Mouse (Mus musculus) intestine, postnatal 0 days (tissue): ENCODE results near the gene Zbtb7b. TPM values are rescaled to one million over a fixed set of nuclear protein-coding genes. Genes with fewer than 3 reads are reported as not detected.

ENCODE experiments used
- ATAC-seq: fragments of 200-750 bp; cut with Nextera tagmentation; 2 replicates; pipeline ENCODE4 v1.8.0; 2017; ENCODE audit warnings: mild to moderate bottlenecking, moderate TSS enrichment, moderate library complexity
- H3K27ac ChIP-seq: fragments of 300-500 bp; sonication (generic); 2 replicates; pipeline ENCODE4 v1.5.1; 2014; ENCODE audit warnings: mild to moderate bottlenecking, low read depth, low read length, moderate library complexity
- H3K27me3 ChIP-seq: fragments of 300-500 bp; sonication (generic); replicated peaks from 2 replicates; pipeline ENCODE4 v1.6.1; 2014; ENCODE audit warnings: low read length, mixed read lengths; ENCODE audit not compliant: control insufficient read depth, insufficient read depth
- H3K36me3 ChIP-seq: fragments of 300-500 bp; sonication (generic); 2 replicates; pipeline ENCODE4 v1.6.1; 2014; ENCODE audit warnings: mild to moderate bottlenecking, moderate library complexity; ENCODE audit not compliant: control insufficient read depth, insufficient read depth
- H3K4me1 ChIP-seq: fragments of 300-500 bp; sonication (generic); replicated peaks from 2 replicates; pipeline ENCODE4 v1.6.1; 2014; ENCODE audit warnings: antibody characterized with exemption, low read length, mixed read lengths; ENCODE audit not compliant: control insufficient read depth, insufficient read depth
- H3K4me2 ChIP-seq: fragments of 300-500 bp; sonication (generic); replicated peaks from 2 replicates; pipeline ENCODE4 v1.6.1; 2014; ENCODE audit warnings: low read depth, mild to moderate bottlenecking, moderate library complexity
- H3K4me3 ChIP-seq: fragments of 300-500 bp; sonication (generic); 2 replicates; pipeline ENCODE4 v1.5.1; 2014; ENCODE audit warnings: low read depth, low read length
- H3K9ac ChIP-seq: fragments of 300-500 bp; sonication (generic); 2 replicates; pipeline ENCODE4 v1.6.1; 2014; ENCODE audit warnings: mild to moderate bottlenecking, low read depth, low read length
- H3K9me3 ChIP-seq: fragments of 300-500 bp; sonication (generic); 2 replicates; pipeline ENCODE4 v1.6.1; 2016; ENCODE audit warnings: mixed run types; ENCODE audit not compliant: control insufficient read depth
- CTCF ChIP-seq: sonication (generic); IDR thresholded peaks from 2 replicates; pipeline ENCODE4 v1.5.1; 2016; ENCODE audit warnings: low read depth, mild to moderate bottlenecking, control low read depth, antibody characterized with exemption, moderate library complexity
- WGBS: fragments of 180-500 bp; shearing (Covaris S2); extraction: QIAGEN DNeasy Blood & Tissue Kit; methylation state at CpG from one replicate; pipeline ENCODE4 v1.1.7; 2014; 5-methylcytosine and 5-hydroxymethylcytosine counted together
- polyA plus RNA-seq: library from polyadenylated mRNA; unstranded; fragments of >200 nt; fragmentation: Nextera tagmentation; extraction: Ambion mirVana; gene quantifications from 2 replicates; pipeline ENCODE4 v1.2.1, GENCODE M21; 2015

Zbtb7b gene
- polyA plus RNA-seq, 1 experiment from 2014 or later = 14.3 TPM

GRCm38 (mm10) chr3:89380291-89380690 lies 14.3 kb downstream of the Zbtb7b start:
- H3K9me3 ChIP-seq = no peaks in the 10 kb centered on the region
- H3K36me3 ChIP-seq = peaks cover 43% of the 10 kb centered on the region
- TF ChIP-seq CTCF = no peak
- no peak overlapping the region for H3K9ac ChIP-seq
- H3K4me1 ChIP-seq = peaks cover 9% of the 10 kb centered on the region
- 89% methylated on average over 14 of the region's 14 CpGs for WGBS
- no peak overlapping the region for H3K4me3 ChIP-seq
- H3K27ac ChIP-seq = no peak overlapping the region
- H3K27me3 ChIP-seq = no peaks in the 10 kb centered on the region
- no peak overlapping the region for H3K4me2 ChIP-seq
- ATAC-seq = no peak

GRCm38 (mm10) chr3:89379388-89380131 lies 15.0 kb downstream of the Zbtb7b start:
- H3K4me2 ChIP-seq = no peak overlapping the region
- no peak for ATAC-seq
- H3K27ac ChIP-seq = 0 out of 2 replicates have a peak overlapping the region, but pooled peaks have one; percentile 62

GRCm38 (mm10) chr3:89378394-89379067 lies 16.0 kb downstream of the Zbtb7b start:
- H3K4me3 ChIP-seq = peak overlapping the region; percentile 45
- peaks cover 9% of the 10 kb centered on the region; the same call in 1 of the 2 replicates for H3K4me1 ChIP-seq
- TF ChIP-seq CTCF = peak; percentile 96
- WGBS = 4% methylated on average over 24 of the region's 29 CpGs
- H3K27me3 ChIP-seq = no peaks in the 10 kb centered on the region
- H3K4me2 ChIP-seq = peak overlapping the region; percentile 68
- peak overlapping the region; percentile 22; the same call in 1 of the 2 replicates for H3K9ac ChIP-seq
- H3K9me3 ChIP-seq = no peaks in the 10 kb centered on the region
- peak overlapping the region; percentile 62 for H3K27ac ChIP-seq
- peak; percentile 84 for ATAC-seq
- H3K36me3 ChIP-seq = peaks cover 33% of the 10 kb centered on the region

More at GRCm38 (mm10) chr3:89379388-89380131, 15.0 kb downstream of the Zbtb7b start:
- H3K9ac ChIP-seq = no peak overlapping the region
- H3K4me1 ChIP-seq = peaks cover 9% of the 10 kb centered on the region
- TF ChIP-seq CTCF = no peak
- no peak overlapping the region for H3K4me3 ChIP-seq
- WGBS = 84% methylated on average over 31 of the region's 31 CpGs
- H3K36me3 ChIP-seq = peaks cover 41% of the 10 kb centered on the region
- no peaks in the 10 kb centered on the region for H3K27me3 ChIP-seq
- no peaks in the 10 kb centered on the region for H3K9me3 ChIP-seq

GRCm38 (mm10) chr3:89377831-89378230 lies 16.7 kb downstream of the Zbtb7b start:
- Histone ChIP-seq H3K4me3 (no peak overlapping the region), H3K36me3 (peaks cover 32% of the 10 kb centered on the region), H3K4me1 (peaks cover 9% of the 10 kb centered on the region; the same call in 1 of the 2 replicates), H3K27me3 (no peaks in the 10 kb centered on the region), H3K27ac (no peak overlapping the region), H3K9me3 (no peaks in the 10 kb centered on the region), H3K4me2 (peak overlapping the region; percentile 68; the same call in 1 of the 2 replicates), H3K9ac (no peak overlapping the region)
- peak; percentile 2; the same call in 1 of the 2 replicates for ATAC-seq
- WGBS = 76% methylated on average over 4 of the region's 4 CpGs
- TF ChIP-seq CTCF = no peak

GRCm38 (mm10) chr3:89373581-89374231 lies 20.9 kb downstream of the Zbtb7b start:
- no peak overlapping the region for H3K9ac ChIP-seq
- H3K9me3 ChIP-seq = no peaks in the 10 kb centered on the region
- H3K36me3 ChIP-seq = peaks cover 5% of the 10 kb centered on the region
- WGBS = 35% methylated on average over 5 of the region's 5 CpGs
- no peaks in the 10 kb centered on the region for H3K27me3 ChIP-seq
- no peak for ATAC-seq
- TF ChIP-seq CTCF = no peak
- no peak overlapping the region for H3K4me2 ChIP-seq
- H3K27ac ChIP-seq = no peak overlapping the region
- H3K4me3 ChIP-seq = no peak overlapping the region
- peaks cover 6% of the 10 kb centered on the region; the same call in 1 of the 2 replicates for H3K4me1 ChIP-seq

- H3K9ac ChIP-seq = no peak overlapping the region
- H3K4me2 ChIP-seq = peak overlapping the region; percentile 38; the same call in 1 of the 2 replicates
- no peak overlapping the region for H3K4me3 ChIP-seq
- 24% methylated on average over 11 of the region's 11 CpGs for WGBS
- H3K27ac ChIP-seq = peak overlapping the region; percentile 65; the same call in 1 of the 2 replicates
- no peak for TF ChIP-seq CTCF
- no peaks in the 10 kb centered on the region for H3K36me3 ChIP-seq
- no peaks in the 10 kb centered on the region for H3K9me3 ChIP-seq
- peak; percentile 57 for ATAC-seq
- no peaks in the 10 kb centered on the region for H3K27me3 ChIP-seq
- peaks cover 3% of the 10 kb centered on the region for H3K4me1 ChIP-seq
Observed at GRCm38 (mm10) chr3:89367338-89367737, 27.2 kb downstream of the Zbtb7b start.
